Mouse (Mus musculus): ENCODE measurements around the gene Tmc8.

DNA sequence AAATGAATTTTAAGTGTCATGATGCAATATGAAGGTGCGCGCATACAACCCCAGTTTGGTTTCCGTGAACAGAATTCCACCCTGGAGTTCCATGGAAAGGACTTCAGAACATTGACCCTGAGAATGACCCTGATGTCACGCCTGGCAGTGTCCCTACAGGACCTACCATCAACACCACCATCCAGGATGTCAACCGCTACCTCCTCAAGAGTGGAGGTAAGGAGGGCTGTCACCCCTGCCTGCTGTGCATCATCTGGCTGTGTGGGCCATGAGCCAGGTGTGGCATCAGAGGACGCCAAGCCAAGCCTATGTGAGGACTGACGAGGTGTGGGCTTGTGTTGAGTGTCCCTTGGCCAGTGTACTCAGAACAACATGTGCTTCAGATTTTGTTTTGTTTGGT, 26.0 kb upstream of the Tmc8 start:
- no peak for TF ChIP-seq CTCF (IDR thresholded peaks at IDR 0.05; ENCODE audit: borderline replicate concordance, extremely low read depth, insufficient read depth, insufficient read length)
- no peak for TF ChIP-seq POLR2A (IDR thresholded peaks at IDR 0.05; ENCODE audit: borderline replicate concordance, extremely low read depth, insufficient read depth, insufficient read length, poor library complexity, severe bottlenecking)

All from brain, embryonic 14.5 days (tissue).